Mouse (Mus musculus) CH12.LX (cell line): ENCODE results near the gene Camkmt. TPM values are rescaled to one million over a fixed set of nuclear protein-coding genes. Genes with fewer than 3 reads are reported as not detected.

Experiments
- DNase-seq: peaks from one replicate; pipeline ENCODE4 v3.0.0-alpha.2; 2013; ENCODE audit errors: extremely low read depth
- H3K27ac ChIP-seq: 2 replicates; pipeline ENCODE4 v1.5.1; 2012; ENCODE audit warnings: low read depth, mild to moderate bottlenecking, control low read depth, moderate library complexity; ENCODE audit not compliant: insufficient read depth
- H3K27me3 ChIP-seq: replicated peaks from 2 replicates; pipeline ENCODE3; 2012; ENCODE audit warnings: inconsistent platforms
- H3K36me3 ChIP-seq, 2 experiments: replicated peaks in 1 of 2; 2 replicates each; pipeline versions ENCODE3 to v1.6.1; 2012; ENCODE audit warnings: inconsistent platforms in 1 of 2, low read length in 1 of 2, mild to moderate bottlenecking in 1 of 2, mixed read lengths in 1 of 2, moderate library complexity in 1 of 2; ENCODE audit not compliant: control insufficient read depth in 1 of 2, insufficient read depth in 1 of 2
- H3K4me1 ChIP-seq, 2 experiments: 2 replicates each; pipeline ENCODE4 v1.6.1; 2012; ENCODE audit warnings: inconsistent platforms in 1 of 2, moderate library complexity in 1 of 2; ENCODE audit not compliant: insufficient read depth in 2 of 2, control insufficient read depth in 1 of 2
- H3K4me2 ChIP-seq: 2 replicates; pipeline ENCODE4 v1.6.1; 2012; ENCODE audit warnings: low read depth, mild to moderate bottlenecking, control low read depth; ENCODE audit not compliant: poor library complexity, insufficient read depth, severe bottlenecking
- H3K4me3 ChIP-seq, 3 experiments: fragments of 150-350 bp in 1 of 3; sonication (generic) in 1 of 3; replicated peaks in 1 of 3; 2 replicates each; pipeline versions ENCODE3 to v1.5.1; 2011 to 2012; ENCODE audit warnings: low read depth in 2 of 3, low read length in 2 of 3, mild to moderate bottlenecking in 2 of 3, moderate library complexity in 2 of 3, control low read depth in 1 of 3, improper control_type of control experiment in 1 of 3, inconsistent platforms in 1 of 3, mixed read lengths in 1 of 3; ENCODE audit not compliant: poor library complexity in 1 of 3
- H3K79me2 ChIP-seq: replicated peaks from 2 replicates; pipeline ENCODE4 v1.6.1; 2012; ENCODE audit warnings: mild to moderate bottlenecking, moderate library complexity; ENCODE audit not compliant: control insufficient read depth, poor library complexity, insufficient read depth, severe bottlenecking; ENCODE audit errors: extremely low read depth
- H3K9ac ChIP-seq: 2 replicates; pipeline ENCODE4 v1.6.1; 2012; ENCODE audit warnings: low read depth, mild to moderate bottlenecking, control low read depth, moderate library complexity; ENCODE audit not compliant: insufficient read depth
- H3K9me3 ChIP-seq: replicated peaks from 2 replicates; pipeline ENCODE3; 2012; ENCODE audit warnings: low read length, inconsistent platforms, mixed read lengths
- CTCF ChIP-seq, 2 experiments: IDR thresholded peaks in 1 of 2; conservative IDR thresholded peaks in 1 of 2; 2 replicates each; pipeline ENCODE4 v1.5.1; 2011 to 2012; ENCODE audit warnings: low read depth in 2 of 2, low read length in 2 of 2, improper control_type of control experiment in 1 of 2, inconsistent platforms in 1 of 2, mild to moderate bottlenecking in 1 of 2, moderate library complexity in 1 of 2
- ETS1 ChIP-seq: conservative IDR thresholded peaks from 2 replicates; pipeline ENCODE4 v1.6.1; 2012; ENCODE audit warnings: low read depth, mild to moderate bottlenecking, inconsistent platforms, low read length, improper control_type of control experiment, moderate library complexity
- IRF4 ChIP-seq: IDR thresholded peaks from 2 replicates; pipeline ENCODE4 v1.6.1; 2014; ENCODE audit warnings: low read depth, mild to moderate bottlenecking, inconsistent platforms, low read length, improper control_type of control experiment
- JUN ChIP-seq: IDR thresholded peaks from 2 replicates; pipeline ENCODE4 v1.6.1; 2011; ENCODE audit warnings: low read depth, mild to moderate bottlenecking, low read length, improper control_type of control experiment, moderate library complexity; ENCODE audit not compliant: insufficient read depth
- MAFK ChIP-seq: IDR thresholded peaks from 2 replicates; pipeline ENCODE4 v1.6.1; 2011; ENCODE audit warnings: low read length, improper control_type of control experiment; ENCODE audit not compliant: insufficient replicate concordance
- MAX ChIP-seq: IDR thresholded peaks from 2 replicates; pipeline ENCODE4 v1.6.1; 2011; ENCODE audit warnings: low read length, improper control_type of control experiment
- MEF2A ChIP-seq: IDR thresholded peaks from 2 replicates; pipeline ENCODE4 v1.6.1; 2014; ENCODE audit warnings: low read depth, mild to moderate bottlenecking, inconsistent platforms, low read length, improper control_type of control experiment, borderline replicate concordance
- MXI1 ChIP-seq: IDR thresholded peaks from 2 replicates; pipeline ENCODE4 v1.6.1; 2011; ENCODE audit warnings: mild to moderate bottlenecking, low read depth, low read length, improper control_type of control experiment
- NRF1 ChIP-seq: IDR thresholded peaks from 2 replicates; pipeline ENCODE4 v1.6.1; 2014; ENCODE audit warnings: low read depth, mild to moderate bottlenecking, inconsistent platforms, low read length, improper control_type of control experiment, moderate library complexity
- POLR2A ChIP-seq: IDR thresholded peaks from 2 replicates; pipeline ENCODE4 v1.6.1; 2011; ENCODE audit warnings: low read depth, mild to moderate bottlenecking, improper control_type of control experiment, low read length
- POLR2AphosphoS2 ChIP-seq: IDR thresholded peaks from 2 replicates; pipeline ENCODE4 v1.6.1; 2011; ENCODE audit warnings: low read depth, low read length, improper control_type of control experiment
- RAD21 ChIP-seq: IDR thresholded peaks from 2 replicates; pipeline ENCODE4 v1.6.1; 2011; ENCODE audit warnings: low read depth, mild to moderate bottlenecking, low read length, improper control_type of control experiment, moderate library complexity
- SMC3 ChIP-seq: IDR thresholded peaks from 2 replicates; pipeline ENCODE4 v1.6.1; 2011; ENCODE audit warnings: low read depth, low read length, improper control_type of control experiment
- USF1 ChIP-seq: IDR thresholded peaks from 2 replicates; pipeline ENCODE4 v1.6.1; 2014; ENCODE audit warnings: low read depth, mild to moderate bottlenecking, inconsistent platforms, low read length, improper control_type of control experiment
- USF2 ChIP-seq: conservative IDR thresholded peaks from 2 replicates; pipeline ENCODE4 v1.6.1; 2011; ENCODE audit warnings: low read depth, low read length, improper control_type of control experiment
- ZC3H11A ChIP-seq: IDR thresholded peaks from 2 replicates; pipeline ENCODE4 v1.6.1; 2012; ENCODE audit warnings: low read depth, mild to moderate bottlenecking, inconsistent platforms, low read length, improper control_type of control experiment
- dilution Hi-C: fragments of 300-500 bp; cut with MboI; formaldehyde crosslinking; loops from 2 replicates; pipeline ENCODE4 v1.14.3; 2020; ENCODE audit warnings: low sequenced_read_pairs; ENCODE audit not compliant: extremely low pct_unique_long_range_greater_than_20kb, extremely low pct_ligation_motif_present
- in situ Hi-C: fragments of 300-500 bp; cut with MboI; formaldehyde crosslinking; loops from 3 replicates; pipeline ENCODE4 v1.14.3; 2019; ENCODE audit warnings: low sequenced_read_pairs, low pct_ligation_motif_present, low pct_unique_long_range_greater_than_20kb, mixed read lengths
- polyA plus RNA-seq: library from polyadenylated mRNA; unstranded; fragments of >175 nt; gene quantifications from 2 replicates; pipeline ENCODE4 v1.2.1, GENCODE M21; 2012; ENCODE audit warnings: low read depth; ENCODE audit not compliant: insufficient read length
- total RNA-seq, 2 experiments: library from RNA; depleted of rRNA; stranded (reverse); fragments of 300-350 nt in 1 of 2; fragments of >200 nt in 1 of 2; gene quantifications; 2 replicates each; pipeline ENCODE4 v1.2.3; 2012 to 2014

Gene Camkmt
- total and polyA plus RNA-seq, 3 experiments, result 1.5 to 4.4 (median 1.8) TPM

- no peak overlapping the region for H3K4me3 ChIP-seq
- dilution Hi-C loops (no loop called here), in situ Hi-C loops (no loop called here)
- H3K27me3 ChIP-seq, result no peaks in the 10 kb centered on the region
- peaks cover 0 to 2% of the 10 kb centered on the region in 2 experiments; a peak in 1 of 4 replicates for H3K4me1 ChIP-seq
- H3K4me2 ChIP-seq, result no peak overlapping the region
- no peak overlapping the region for H3K9ac ChIP-seq
- TF ChIP-seq RAD21 (no peak), POLR2A (no peak), IRF4 (no peak), MEF2A (no peak), USF2 (no peak), MAX (no peak), ZC3H11A (no peak), JUN (no peak), MAFK (no peak)
- no peaks in the 10 kb centered on the region for H3K36me3 ChIP-seq
- no peaks in the 10 kb centered on the region for H3K79me2 ChIP-seq
- no peaks in the 10 kb centered on the region for H3K9me3 ChIP-seq
- H3K27ac ChIP-seq, result no peak overlapping the region
- DNase-seq, result no peak
These were observed 46.9 kb upstream of the Camkmt start for GRCm38 (mm10) chr17:85043404-85043816.

- Histone ChIP-seq H3K4me2 (no peak overlapping the region), H3K27ac (no peak overlapping the region), H3K9me3 (no peaks in the 10 kb centered on the region), H3K4me1 (peaks cover 0 to 2% of the 10 kb centered on the region in 2 experiments; a peak in 1 of 4 replicates), H3K79me2 (no peaks in the 10 kb centered on the region), H3K36me3 (no peaks in the 10 kb centered on the region), H3K4me3 (no peak overlapping the region), H3K27me3 (no peaks in the 10 kb centered on the region), H3K9ac (no peak overlapping the region)
- dilution Hi-C loops, result no loop called here
- in situ Hi-C loops, result no loop called here
- no peak for TF ChIP-seq ETS1
- no peak for TF ChIP-seq NRF1
- TF ChIP-seq POLR2A, result no peak
- no peak for TF ChIP-seq IRF4
- no peak for TF ChIP-seq USF1
- TF ChIP-seq MEF2A, result no peak
- no peak for TF ChIP-seq MXI1
- no peak for TF ChIP-seq SMC3
- DNase-seq, result no peak
These were observed 45.9 kb upstream of the Camkmt start for GRCm38 (mm10) chr17:85044466-85044865.

GRCm38 (mm10) chr17:85045160-85045559 is 45.2 kb upstream of the Camkmt start:
- in situ Hi-C loops, result no loop called here
- DNase-seq, result no peak
- Histone ChIP-seq H3K79me2 (no peaks in the 10 kb centered on the region), H3K27me3 (no peaks in the 10 kb centered on the region), H3K4me1 (peaks cover 0 to 2% of the 10 kb centered on the region in 2 experiments; a peak in 1 of 4 replicates), H3K36me3 (no peaks in the 10 kb centered on the region), H3K27ac (no peak overlapping the region), H3K9ac (no peak overlapping the region), H3K4me3 (no peak overlapping the region), H3K4me2 (no peak overlapping the region), H3K9me3 (no peaks in the 10 kb centered on the region)
- TF ChIP-seq CTCF (conservative IDR thresholded peaks at IDR 0.05 in 1 of 2, IDR thresholded peaks at IDR 0.05 in 1 of 2; ENCODE audit: low read depth in 2 of 2, low read length in 2 of 2) (peak in 1 of 2 experiments; percentile 48; a peak in 2 of 4 replicates), POLR2AphosphoS2 (no peak)
- dilution Hi-C loops, result no loop called here
